Mouse (Mus musculus) liver, embryonic 16.5 days (tissue): Measurements from ENCODE around the gene Plod3. TPM values are rescaled to one million over a fixed set of nuclear protein-coding genes. Genes with fewer than 3 reads are reported as not detected.
"Not testable (repeated sequence)": the region's sequence is repeated elsewhere in the genome, so short reads cannot be mapped to it uniquely, and the experiment has no call there.

Source experiments
- ATAC-seq: fragments of 200-750 bp; cut with Nextera tagmentation; 2 replicates; pipeline ENCODE4 v1.8.0; 2017; ENCODE audit warnings: low read depth, mild to moderate bottlenecking, moderate number of reproducible peaks, moderate library complexity
- H3K27ac ChIP-seq: fragments of 300-500 bp; sonication (generic); 2 replicates; pipeline ENCODE4 v1.5.1; 2014; ENCODE audit warnings: mild to moderate bottlenecking, low read length
- H3K27me3 ChIP-seq: fragments of 300-500 bp; sonication (generic); 2 replicates; pipeline ENCODE4 v1.6.1; 2014; ENCODE audit warnings: low read depth, low read length, mixed read lengths; ENCODE audit not compliant: control insufficient read depth, insufficient read depth
- H3K36me3 ChIP-seq: fragments of 300-500 bp; sonication (generic); 2 replicates; pipeline ENCODE4 v1.6.1; 2014; ENCODE audit warnings: mild to moderate bottlenecking; ENCODE audit not compliant: control insufficient read depth, insufficient read depth
- H3K4me1 ChIP-seq: fragments of 300-500 bp; sonication (generic); 2 replicates; pipeline ENCODE4 v1.6.1; 2014; ENCODE audit warnings: low read depth, low read length, mixed read lengths; ENCODE audit not compliant: control insufficient read depth
- H3K4me2 ChIP-seq: fragments of 300-500 bp; sonication (generic); 2 replicates; pipeline ENCODE4 v1.6.1; 2014; ENCODE audit warnings: low read depth, low read length, mixed read lengths
- H3K4me3 ChIP-seq: fragments of 300-500 bp; sonication (generic); 2 replicates; pipeline ENCODE4 v1.5.1; 2014; ENCODE audit warnings: low read depth, mild to moderate bottlenecking, low read length
- H3K9ac ChIP-seq: fragments of 300-500 bp; sonication (generic); 2 replicates; pipeline ENCODE4 v1.6.1; 2014; ENCODE audit warnings: low read depth, low read length
- H3K9me3 ChIP-seq: fragments of 300-500 bp; sonication (generic); replicated peaks from 2 replicates; pipeline ENCODE4 v1.6.1; 2016; ENCODE audit warnings: low read length; ENCODE audit not compliant: control insufficient read depth
- WGBS: fragments of 180-500 bp; shearing (Covaris S2); extraction: QIAGEN DNeasy Blood & Tissue Kit; methylation state at CpG from one replicate; pipeline ENCODE4 v1.1.7; 2014; ENCODE audit not compliant: insufficient replicate concordance; 5-methylcytosine and 5-hydroxymethylcytosine counted together
- polyA plus RNA-seq: library from polyadenylated mRNA; unstranded; fragments of >200 nt; fragmentation: Nextera tagmentation; extraction: Ambion mirVana; gene quantifications from 2 replicates; pipeline ENCODE4 v1.2.1, GENCODE M21; 2015

Gene Plod3
- polyA plus RNA-seq, 1 experiment from 2014 or later = 12.2 TPM

- H3K4me2 ChIP-seq, H3K27me3 ChIP-seq, ATAC-seq, H3K9ac ChIP-seq, H3K27ac ChIP-seq, H3K4me3 ChIP-seq, H3K36me3 ChIP-seq, H3K9me3 ChIP-seq: not testable (repeated sequence)
- WGBS = 67% methylated on average over 14 of the region's 14 CpGs
- H3K4me1 ChIP-seq = peaks cover 14% of the 10 kb centered on the region
Measured at GRCm38 (mm10) chr5:136949551-136950336, 37.1 kb upstream of the Plod3 start.

- Histone ChIP-seq H3K27me3 (no peaks in the 10 kb centered on the region), H3K27ac (no peak overlapping the region), H3K36me3 (no peaks in the 10 kb centered on the region), H3K4me2 (no peak overlapping the region), H3K9ac (no peak overlapping the region), H3K9me3 (no peaks in the 10 kb centered on the region), H3K4me1 (peaks cover 14% of the 10 kb centered on the region), H3K4me3 (no peak overlapping the region)
- ATAC-seq = no peak
- WGBS = 72% methylated on average over 6 of the region's 6 CpGs
Measured at GRCm38 (mm10) chr5:136950521-136950920, 36.3 kb upstream of the Plod3 start.

- no peak for ATAC-seq
- Histone ChIP-seq H3K4me3 (no peak overlapping the region), H3K36me3 (no peaks in the 10 kb centered on the region), H3K4me1 (peaks cover 17% of the 10 kb centered on the region), H3K4me2 (no peak overlapping the region), H3K27me3 (no peaks in the 10 kb centered on the region), H3K27ac (no peak overlapping the region), H3K9me3 (no peaks in the 10 kb centered on the region), H3K9ac (no peak overlapping the region)
- WGBS = 59% methylated on average over 4 of the region's 4 CpGs
Measured at GRCm38 (mm10) chr5:136952153-136952552, 34.7 kb upstream of the Plod3 start.

- Histone ChIP-seq H3K4me1 (peaks cover 17% of the 10 kb centered on the region), H3K9ac (peak within 1 kb of the TSS; percentile 72), H3K4me2 (peak within 1 kb of the TSS; percentile 92), H3K27me3 (no peaks in the 10 kb centered on the region), H3K36me3 (no peaks in the 10 kb centered on the region), H3K9me3 (no peaks in the 10 kb centered on the region), H3K4me3 (peak within 1 kb of the TSS; percentile 79), H3K27ac (peak within 1 kb of the TSS; percentile 71)
- ATAC-seq = peak; percentile 98
- WGBS = under 1% methylated on average over 23 of the region's 23 CpGs
Measured at GRCm38 (mm10) chr5:136953015-136953414, 33.8 kb upstream of the Plod3 start, which contains the start of gene Fis1. Gene Fis1, plus strand, starts transcription at chr5:136953275.

GRCm38 (mm10) chr5:136953440-136953951, 33.3 kb upstream of the Plod3 start:
- peak overlapping the region; percentile 72 for H3K9ac ChIP-seq
- H3K27me3 ChIP-seq = no peaks in the 10 kb centered on the region
- no peaks in the 10 kb centered on the region for H3K9me3 ChIP-seq
- ATAC-seq = peak; percentile 25
- peak overlapping the region; percentile 71 for H3K27ac ChIP-seq
- H3K4me2 ChIP-seq = peak overlapping the region; percentile 92
- peak overlapping the region; percentile 79 for H3K4me3 ChIP-seq
- WGBS = 3% methylated on average over 12 of the region's 12 CpGs
- H3K4me1 ChIP-seq = peaks cover 17% of the 10 kb centered on the region
- no peaks in the 10 kb centered on the region for H3K36me3 ChIP-seq

GRCm38 (mm10) chr5:136955622-136956021, 31.2 kb upstream of the Plod3 start:
- Histone ChIP-seq H3K27ac (no peak overlapping the region), H3K36me3 (no peaks in the 10 kb centered on the region), H3K27me3 (no peaks in the 10 kb centered on the region), H3K9ac (no peak overlapping the region), H3K4me2 (no peak overlapping the region), H3K4me3 (no peak overlapping the region), H3K4me1 (peaks cover 17% of the 10 kb centered on the region), H3K9me3 (no peaks in the 10 kb centered on the region)
- WGBS = 61% methylated on average over 4 of the region's 4 CpGs
- no peak for ATAC-seq

- Histone ChIP-seq H3K4me1 (peaks cover 19% of the 10 kb centered on the region), H3K27me3 (no peaks in the 10 kb centered on the region), H3K4me3 (no peak overlapping the region), H3K9me3 (no peaks in the 10 kb centered on the region), H3K36me3 (no peaks in the 10 kb centered on the region), H3K9ac (no peak overlapping the region), H3K4me2 (no peak overlapping the region), H3K27ac (no peak overlapping the region)
- ATAC-seq = no peak
- 79% methylated on average over 1 of the region's 1 CpGs for WGBS
Measured at GRCm38 (mm10) chr5:136957250-136957649, 29.6 kb upstream of the Plod3 start.

- peaks cover 23% of the 10 kb centered on the region for H3K4me1 ChIP-seq
- H3K36me3 ChIP-seq = peaks cover 6% of the 10 kb centered on the region
- H3K27me3 ChIP-seq = no peaks in the 10 kb centered on the region
- H3K4me3 ChIP-seq = no peak overlapping the region
- no peaks in the 10 kb centered on the region for H3K9me3 ChIP-seq
- WGBS = 59% methylated on average over 5 of the region's 5 CpGs
- H3K9ac ChIP-seq = no peak overlapping the region
- H3K27ac ChIP-seq = no peak overlapping the region
- ATAC-seq = no peak
- H3K4me2 ChIP-seq = no peak overlapping the region
Measured at GRCm38 (mm10) chr5:136958991-136959605, 27.7 kb upstream of the Plod3 start.

- Histone ChIP-seq H3K4me2 (no peak overlapping the region), H3K9me3 (no peaks in the 10 kb centered on the region), H3K4me3 (no peak overlapping the region), H3K9ac (no peak overlapping the region), H3K27me3 (no peaks in the 10 kb centered on the region), H3K27ac (no peak overlapping the region), H3K4me1 (peaks cover 30% of the 10 kb centered on the region), H3K36me3 (peaks cover 6% of the 10 kb centered on the region)
- ATAC-seq = no peak
- 75% methylated on average over 6 of the region's 6 CpGs for WGBS
Measured at GRCm38 (mm10) chr5:136960053-136960452, 26.8 kb upstream of the Plod3 start.
